Mouse (Mus musculus) thymus, postnatal 14 days (tissue): ENCODE data around the gene Acta1.
A peak's percentile ranks its signal among the peaks of the same experiment; 100 is the strongest.

Source experiments
- DNase-seq: peaks from one replicate; pipeline ENCODE4 v3.0.0; 2021

Gene Acta1

DNA sequence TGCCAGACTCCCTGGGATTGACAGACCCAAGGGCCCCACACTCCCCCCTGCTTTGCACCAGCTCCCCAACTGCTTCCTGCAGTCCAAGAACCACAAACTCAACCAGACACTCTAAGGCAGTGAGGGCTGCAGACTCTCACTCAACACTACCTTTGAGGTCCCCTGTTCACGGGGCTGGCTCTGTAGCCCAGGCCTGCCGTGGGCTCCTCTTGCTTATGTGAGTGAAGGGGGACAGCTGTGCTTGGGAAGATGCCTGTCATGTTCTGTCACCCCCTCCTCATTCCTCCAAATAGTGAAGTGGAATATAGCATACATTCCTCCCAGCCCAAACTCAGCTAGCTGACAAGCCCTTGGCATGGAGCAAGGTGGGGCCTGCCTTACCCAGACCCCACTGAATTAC is 12.1 kb downstream of the Acta1 start:
- DNase-seq, result no peak

DNA sequence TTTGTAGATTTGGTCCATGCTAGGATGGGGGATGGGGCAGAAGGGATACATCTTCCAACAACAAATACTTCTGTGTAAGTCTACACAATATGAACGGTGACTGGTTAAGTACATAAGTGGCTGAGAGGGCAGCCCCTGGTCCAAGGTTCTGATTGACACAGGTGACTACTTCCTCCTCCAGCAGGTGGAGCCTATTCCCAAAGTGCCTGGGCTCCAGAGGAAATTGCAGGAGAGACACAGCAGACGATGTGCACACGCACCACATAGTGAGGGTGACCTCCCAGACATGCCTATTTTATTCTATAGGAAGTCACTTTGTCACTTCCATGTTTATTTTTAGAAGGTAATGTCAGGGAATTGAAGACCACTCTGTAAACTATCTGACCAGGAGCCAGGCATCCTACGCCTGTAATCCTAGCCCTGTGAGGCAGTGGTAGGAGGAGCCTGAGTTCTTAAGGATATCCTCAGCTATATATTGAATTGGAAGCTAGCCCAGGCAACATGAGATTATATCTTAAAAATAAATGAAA is 13.7 kb downstream of the Acta1 start:
- no peak for DNase-seq

DNA sequence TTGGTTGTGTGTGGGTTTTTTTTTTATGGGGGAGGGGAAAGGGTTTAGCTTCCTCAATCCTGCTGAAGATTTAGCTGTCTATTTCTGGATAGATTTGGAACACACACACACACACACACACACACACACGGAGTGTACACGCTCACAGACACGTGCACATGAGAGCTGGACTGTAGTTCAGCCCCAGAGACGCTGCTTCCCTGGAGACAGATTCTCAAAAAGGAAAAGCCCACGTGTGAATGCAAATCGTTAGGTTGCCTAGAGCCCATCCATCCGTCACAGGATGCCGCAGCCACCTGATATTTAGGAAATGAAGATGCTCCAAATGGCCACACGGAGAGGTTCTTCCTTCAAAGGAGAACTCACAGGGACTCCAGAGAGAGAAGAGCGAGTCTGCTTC is 14.3 kb downstream of the Acta1 start:
- DNase-seq, result no peak

DNA sequence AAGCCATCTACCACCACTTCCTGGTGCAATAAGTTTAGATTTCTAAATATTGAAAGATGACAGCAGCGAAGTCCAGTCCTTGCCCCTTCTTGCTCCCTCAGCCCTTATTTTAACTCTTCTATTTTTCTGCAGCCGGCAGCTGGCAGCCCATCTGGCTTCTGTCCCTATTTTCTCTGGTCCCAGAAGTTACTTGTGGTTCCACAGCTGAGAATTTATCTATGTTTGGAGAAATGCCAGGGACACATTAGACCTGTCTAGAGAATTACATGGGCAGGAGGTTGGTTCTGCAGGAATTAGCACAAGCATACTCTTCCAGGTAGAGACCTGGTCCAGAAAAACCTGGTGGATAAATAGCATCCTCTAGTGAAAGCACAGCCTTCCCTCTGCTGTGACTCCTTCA is 16.7 kb downstream of the Acta1 start:
- no peak for DNase-seq

DNA sequence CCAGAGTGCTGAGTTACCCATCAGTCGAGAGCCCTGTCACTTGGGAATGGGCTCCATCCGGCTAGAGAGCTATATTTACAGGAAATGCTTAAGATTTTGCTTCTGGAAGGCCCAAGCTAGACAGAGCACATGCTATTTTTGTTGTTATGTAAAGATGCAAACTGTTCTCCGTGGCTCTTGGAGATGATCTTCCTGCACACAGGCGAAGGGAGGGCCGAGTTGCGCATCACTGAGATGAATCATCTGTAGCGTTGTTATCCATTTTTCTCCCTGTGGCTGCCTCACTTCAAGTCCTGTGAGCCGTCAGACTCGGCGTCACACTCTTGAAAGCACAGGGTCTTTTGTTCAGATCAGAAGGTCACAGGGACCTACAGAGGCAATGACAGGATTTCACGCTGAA is 20.2 kb downstream of the Acta1 start:
- no peak for DNase-seq

DNA sequence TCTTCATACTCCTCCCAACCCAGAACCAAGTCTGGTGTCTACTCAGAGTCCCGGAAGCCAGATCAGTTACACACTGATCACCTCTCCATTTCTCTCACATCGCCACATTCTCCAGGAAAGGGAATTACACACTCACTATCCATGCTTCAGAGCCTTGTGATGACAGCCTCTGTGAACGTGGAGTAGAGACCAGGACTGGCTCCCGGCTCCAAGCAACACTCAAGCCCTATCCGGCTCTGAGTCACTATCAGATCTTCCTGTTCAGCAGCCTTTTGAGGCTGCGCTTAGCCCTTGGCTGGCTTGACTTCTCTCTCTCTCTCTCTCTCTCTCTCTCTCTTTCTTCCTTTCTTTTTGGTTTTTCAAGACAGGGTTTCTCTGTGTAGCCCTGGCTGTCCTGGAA is 21.2 kb downstream of the Acta1 start:
- DNase-seq, result no peak

DNA sequence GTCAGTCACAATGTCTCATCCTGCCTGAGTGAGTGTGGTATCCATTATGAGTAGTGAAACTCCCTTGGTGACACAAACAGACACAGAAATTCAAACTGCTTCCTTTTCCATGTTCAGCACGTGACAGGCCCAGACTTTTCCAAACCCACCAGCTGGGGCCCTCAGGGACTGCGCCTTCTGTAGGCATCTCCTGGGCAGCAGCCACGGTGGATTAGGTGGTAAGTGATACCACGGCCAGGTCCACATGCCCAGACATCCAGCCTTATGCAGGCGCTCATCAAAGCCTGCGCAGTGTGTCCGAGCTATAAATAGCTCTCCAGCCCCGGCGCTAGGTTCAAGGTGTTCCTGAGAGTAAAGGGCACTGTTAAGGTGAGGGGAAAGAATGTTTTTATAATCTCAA is 22.5 kb downstream of the Acta1 start:
- no peak for DNase-seq

DNA sequence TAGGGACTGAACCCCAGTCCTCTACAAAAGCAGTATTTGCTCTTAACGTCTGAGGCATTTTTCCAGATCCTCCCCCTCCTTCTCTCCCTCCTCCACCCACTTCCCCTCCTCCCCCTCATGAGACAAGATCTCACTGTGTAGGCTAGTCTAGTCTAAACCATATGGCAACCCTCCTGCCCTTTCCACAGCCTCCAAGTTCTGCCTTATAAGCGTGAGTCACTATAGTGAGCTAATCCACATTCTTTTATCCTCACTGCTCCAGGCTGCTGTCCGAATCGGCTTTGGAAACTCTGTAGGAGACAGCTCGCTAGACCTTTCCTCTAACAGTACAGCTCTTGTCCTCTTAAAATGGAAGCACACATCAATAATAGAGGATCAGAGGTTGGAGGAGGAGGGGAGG is 27.6 kb downstream of the Acta1 start:
- DNase-seq, result no peak

DNA sequence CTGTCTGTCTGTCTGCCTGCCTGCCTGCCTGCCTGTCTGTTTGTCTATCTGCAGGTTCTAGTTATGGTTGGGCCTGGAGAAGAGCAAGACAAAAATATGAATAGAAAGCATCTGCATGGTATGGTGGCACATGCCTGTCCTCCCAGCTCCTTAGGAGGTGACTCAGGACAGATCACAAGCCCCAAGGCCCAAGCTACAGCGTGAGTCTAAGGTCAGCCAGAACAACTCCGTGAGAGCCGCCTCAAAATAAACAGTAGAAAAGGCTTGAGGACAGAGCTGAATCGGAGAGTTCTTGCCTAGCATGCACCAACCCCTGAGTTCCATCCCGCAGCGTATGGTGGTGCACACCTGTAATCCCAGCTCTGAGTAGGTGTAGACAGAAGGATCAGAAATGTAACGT is 28.8 kb downstream of the Acta1 start:
- DNase-seq, result no peak

DNA sequence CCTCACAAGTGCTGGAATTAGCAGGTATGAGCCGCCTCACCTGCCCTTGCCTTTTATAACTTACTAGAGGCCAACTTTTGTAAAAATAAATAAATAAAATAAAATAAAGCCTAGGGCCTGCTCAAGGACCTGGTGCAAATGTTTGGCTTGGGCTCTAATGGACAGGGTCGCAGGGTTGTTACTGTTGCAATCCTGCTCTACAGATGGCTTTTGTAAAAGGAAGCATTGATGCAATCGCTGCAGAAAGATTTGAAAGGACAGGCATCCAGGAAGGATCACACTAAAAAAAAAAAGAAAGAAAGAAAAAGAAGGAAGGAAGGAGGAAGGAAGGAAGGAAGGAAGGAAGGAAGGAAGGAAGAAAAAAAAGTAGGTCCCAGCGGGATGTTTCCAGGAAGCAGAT is 34.2 kb downstream of the Acta1 start:
- no peak for DNase-seq

DNA sequence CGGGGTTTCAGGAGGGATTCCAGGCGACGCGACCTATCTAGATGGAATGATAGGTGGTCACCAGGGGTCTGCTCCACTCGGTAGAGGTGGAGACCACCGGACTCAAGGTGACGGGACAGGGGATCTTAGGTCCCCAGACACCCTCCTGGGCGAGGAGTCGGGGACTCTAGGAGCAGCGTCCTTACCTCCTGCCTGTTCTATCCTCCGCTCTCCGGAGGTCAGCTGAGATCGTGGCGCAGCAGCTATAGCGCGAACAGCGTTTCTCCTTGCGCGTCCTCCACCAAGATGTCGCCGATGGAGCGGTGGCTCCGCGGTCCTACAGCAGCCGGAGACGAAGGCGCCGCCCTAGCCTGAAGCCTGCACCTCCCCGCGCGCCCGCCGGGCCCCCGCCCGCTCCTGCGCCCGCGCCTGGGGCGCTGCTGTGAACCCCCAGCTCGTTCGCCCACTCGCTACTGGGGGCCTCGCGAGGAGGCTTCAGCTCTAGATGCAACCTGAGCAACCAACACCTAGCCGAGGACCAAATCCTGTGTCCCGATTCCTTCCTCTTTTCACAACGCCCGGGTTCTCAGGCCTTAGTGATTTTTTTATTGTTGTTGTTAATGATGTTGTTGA is 34.8 kb downstream of the Acta1 start, which contains the start of gene Ccsap:
TSS of gene Ccsap (minus strand) at position 562 of the 612 bp plus-strand sequence.
- peak; percentile 75 for DNase-seq

DNA sequence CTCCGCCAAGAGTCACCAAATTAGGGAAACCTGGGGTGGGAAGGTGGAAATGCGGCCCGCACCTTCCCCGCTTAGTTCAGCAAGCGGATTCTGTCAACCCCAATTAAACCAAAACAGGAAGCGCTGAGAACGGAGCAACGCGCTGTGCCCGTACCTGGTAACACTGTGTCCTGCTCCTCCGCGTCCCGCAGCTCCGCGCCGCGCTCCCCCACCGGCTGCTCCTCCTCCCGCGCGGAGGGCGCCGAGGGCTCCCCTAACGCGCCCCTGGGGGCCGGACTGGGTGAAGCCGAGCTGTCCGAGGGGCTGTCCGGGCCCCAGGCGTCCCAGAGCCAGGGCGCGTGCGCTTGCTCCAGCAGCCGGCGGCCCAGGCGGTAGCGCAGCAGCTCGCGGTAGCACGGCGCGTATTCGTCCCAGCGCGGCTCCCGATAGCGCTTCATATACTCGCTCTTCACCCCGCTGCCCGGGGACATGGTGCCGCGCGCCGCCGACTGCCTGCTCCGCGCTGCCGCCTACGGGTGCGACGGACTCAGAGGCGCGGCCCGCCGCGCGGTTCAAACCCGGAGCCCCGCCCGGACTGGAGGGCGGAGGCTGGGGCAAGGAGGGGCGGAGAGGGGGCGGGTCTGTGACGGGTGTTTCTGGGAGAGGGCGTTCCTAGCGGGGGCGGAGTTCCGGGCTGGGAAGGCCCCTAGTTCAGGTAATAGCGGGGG is 35.5 kb downstream of the Acta1 start:
- peak; percentile 96 for DNase-seq

DNA sequence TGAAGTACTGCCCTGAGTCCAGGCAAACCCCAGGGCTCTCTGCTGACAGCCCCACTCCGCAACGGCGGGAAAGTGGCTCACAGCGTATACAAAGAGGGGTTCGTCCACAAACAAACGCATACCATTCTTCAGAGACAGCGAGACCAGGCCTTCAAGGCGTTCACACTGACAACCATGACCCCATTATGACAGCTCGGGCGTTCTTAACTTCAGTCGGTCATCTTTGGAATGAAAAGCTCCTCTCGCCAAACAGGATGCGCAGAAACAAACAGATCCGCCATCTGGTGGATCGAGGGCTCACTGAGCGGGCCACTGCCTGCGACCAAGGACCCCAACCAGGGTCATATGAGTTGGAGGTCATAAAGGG is 36.0 kb downstream of the Acta1 start:
- no peak for DNase-seq

DNA sequence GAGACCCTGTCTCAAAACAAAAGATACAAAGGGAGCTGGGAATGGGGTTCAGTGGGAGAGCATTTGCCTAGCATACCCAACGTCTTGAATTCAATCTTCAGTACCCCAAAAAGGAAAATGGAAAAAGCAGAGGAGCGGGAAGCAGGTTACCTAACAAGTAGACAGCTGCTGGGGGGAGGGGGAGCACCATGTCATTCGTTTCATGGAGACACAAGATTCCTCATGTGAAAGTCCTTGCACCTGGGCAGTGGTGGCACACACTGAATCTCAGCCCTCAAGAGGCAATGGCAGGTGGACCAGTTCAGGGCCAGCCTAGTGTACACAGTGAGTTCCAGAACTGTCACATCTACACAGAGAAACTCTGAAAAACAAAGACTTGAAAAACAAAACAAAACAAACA is 37.2 kb downstream of the Acta1 start:
- DNase-seq, result no peak

DNA sequence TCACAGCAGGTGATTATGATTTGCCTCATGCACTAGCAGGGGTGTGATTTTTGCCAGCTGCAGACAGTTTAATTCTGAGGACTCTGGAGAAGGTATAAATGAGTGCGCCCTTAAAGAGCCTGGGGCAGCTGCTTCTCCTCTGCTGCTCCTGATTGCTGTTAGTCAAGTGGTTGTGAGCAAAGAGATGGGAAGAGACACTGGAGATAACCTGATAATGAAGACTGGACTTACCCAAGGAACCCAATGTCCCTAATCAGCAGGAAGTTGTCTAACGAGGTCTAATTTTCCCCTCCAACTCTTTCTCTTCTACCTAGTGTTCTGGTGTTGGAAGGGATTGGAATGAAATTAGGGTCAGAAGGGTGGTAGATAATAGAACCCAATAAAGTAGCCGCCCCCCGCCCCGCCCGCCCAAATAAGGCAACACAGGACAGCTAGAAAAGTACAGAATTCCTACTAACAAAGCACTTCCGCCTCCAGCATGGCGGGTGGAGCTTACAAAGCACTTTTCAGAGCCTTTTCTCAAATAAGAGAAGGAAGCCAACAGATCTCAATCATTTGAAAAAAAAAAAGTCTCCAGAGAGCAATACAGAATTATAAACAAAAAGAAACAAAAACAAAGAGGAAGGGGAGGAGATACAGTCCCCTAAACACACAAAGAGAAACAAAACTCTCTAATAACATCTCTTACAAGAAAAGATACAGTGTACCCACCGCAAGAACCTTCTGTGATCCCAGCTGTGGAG is 39.6 kb downstream of the Acta1 start:
- DNase-seq, result no peak

DNA sequence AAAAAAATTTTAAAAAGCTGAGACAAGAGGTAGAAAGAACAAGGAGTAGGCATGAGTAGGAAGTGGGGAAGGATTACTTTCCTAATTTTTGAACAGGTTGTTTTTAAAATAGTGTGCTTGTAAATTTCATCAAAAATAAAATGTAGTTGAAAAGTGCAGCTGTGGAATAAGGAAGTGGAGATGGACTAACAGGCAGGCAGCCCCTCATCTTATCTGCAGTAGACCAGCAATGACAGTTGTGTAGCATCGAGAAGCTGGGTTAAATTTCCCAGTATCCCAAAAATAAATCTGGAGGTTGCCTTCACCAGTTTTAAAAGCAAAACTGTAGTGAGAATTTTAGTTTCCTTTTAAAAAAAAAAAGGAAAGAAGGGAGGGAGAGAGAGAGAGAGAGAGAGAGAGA is 40.3 kb downstream of the Acta1 start:
- DNase-seq, result no peak

DNA sequence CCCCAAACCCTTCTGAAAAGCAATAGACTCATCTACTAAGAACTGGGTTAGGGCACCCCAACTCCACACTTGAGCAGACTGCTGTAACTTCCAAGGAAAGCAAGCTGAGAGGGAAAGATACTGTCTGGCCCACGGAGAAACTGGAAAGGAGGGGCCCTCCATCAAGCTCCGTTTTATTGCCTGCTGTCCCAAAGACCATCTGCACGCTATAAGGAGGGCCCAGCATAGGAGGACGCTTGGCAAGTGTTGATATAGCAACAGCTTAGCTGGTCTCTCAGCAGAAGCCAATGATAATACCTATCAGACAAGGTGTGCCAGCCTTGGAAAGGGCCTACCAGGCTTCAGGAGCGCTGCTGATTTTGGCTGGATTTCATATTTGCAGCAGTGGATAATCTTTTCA is 43.0 kb downstream of the Acta1 start:
- DNase-seq, result no peak

DNA sequence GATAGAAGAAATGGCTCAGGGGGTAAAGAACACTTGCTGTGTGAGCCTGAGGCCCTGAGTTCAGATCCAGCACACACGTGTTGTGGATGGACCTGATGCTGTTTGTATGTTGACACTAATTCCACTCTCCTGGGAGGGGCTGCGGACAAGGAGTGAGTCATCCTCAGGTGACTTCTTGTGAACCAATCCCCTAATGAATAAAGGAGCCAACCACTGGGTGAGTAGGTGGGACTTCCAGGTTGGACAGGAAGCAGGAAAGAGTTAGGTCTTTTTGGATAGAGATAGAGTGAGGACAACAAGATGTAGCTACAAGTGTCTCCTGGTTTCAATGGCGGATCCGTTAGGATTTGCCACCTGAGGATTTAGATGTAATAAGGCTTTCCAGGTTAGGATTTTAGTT is 45.2 kb downstream of the Acta1 start:
- no peak for DNase-seq

DNA sequence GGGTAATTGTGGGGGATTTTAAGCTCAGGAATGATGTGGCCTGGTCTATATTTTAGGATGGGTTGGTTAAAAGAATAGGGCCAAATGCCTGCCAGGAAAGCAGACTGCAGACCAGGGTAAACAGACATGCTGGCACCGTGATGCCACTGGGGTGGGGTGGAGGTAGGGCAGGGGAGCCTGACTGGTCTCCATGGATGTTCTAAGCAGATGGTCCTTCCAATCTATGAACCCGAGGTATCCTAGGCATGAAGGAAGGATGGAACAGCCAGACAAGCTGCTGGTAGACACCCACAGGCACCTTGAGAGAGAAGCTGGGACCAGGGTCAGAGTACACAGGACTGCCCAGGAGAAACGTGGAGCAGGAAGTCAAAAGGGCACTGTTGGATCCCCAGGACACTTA is 47.0 kb downstream of the Acta1 start:
- DNase-seq, result no peak

DNA sequence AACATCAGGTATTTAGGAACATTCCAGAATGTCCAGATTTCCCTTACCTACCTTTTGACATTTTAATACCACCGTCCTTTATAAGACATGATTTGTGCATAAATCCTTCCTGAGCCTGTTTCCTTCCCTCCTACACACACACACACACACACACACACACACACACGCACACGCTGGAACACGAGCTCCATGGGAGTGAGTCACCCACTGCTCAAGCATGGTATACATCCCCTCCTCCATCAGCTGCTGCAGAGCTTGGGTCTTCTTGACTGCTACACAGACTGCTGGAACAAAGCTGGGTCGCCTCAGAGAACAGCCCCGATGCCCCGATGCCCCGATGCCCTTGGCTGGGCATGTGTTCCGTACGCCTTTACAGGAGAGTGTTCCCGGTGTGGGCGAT is 48.0 kb downstream of the Acta1 start:
- DNase-seq, result no peak

DNA sequence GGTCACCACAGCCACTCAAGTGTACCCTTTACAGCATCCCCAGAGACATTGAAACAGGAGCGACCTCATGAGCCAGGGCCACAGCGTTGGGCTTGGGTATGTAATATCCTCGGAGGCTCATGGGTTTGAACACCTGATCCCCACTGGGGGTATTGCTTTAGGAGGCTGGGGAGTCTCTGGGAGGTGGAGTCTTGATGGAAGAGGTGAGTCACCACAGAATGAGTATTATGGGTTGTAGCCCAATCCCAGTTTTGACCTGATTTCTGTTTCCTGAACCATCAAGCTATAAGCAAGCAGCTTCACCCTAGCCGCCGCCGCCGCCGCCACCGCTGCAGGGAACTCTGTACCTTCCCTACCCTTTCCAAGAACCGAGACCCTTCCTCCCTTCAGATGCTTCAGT is 48.6 kb downstream of the Acta1 start:
- no peak for DNase-seq

DNA sequence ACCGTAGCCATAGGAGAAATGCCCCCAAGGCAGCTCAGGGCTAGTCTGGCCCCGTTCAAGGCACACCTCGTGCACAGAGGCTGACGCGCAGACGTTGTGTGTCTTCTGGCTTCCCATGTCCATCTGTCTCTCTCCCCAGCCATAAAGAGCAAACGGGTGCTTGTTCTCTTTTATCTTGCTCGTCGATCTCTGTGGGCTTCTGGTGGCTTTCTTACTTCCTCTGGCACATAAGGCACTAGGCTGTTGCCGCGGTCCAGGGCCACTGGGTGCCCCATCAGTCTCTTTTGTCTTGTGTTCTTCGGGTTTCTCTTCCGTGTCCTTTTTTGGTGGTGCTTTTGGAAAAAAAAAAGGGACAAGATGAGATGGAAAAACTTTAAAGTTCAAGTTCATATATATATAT is 49.4 kb downstream of the Acta1 start:
- DNase-seq, result no peak

DNA sequence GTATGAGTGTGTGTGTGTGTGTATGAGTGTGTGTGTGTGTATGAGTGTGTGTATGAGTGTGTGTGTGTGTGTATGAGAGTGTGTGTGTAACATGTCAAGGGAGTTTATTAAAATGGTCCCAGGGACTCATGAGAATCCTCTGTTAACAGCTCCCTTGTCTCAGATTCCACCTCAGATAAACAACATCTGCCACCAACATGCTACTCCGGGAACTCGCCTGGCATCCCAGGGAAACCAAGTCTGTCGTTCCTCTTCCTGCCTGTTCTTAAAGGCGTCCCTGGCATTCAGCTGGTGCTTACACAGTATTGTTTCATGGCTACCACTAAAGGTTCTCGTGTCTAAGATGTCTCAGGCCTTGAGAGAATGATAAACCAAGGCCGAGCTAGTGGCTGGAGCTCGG is 50.2 kb downstream of the Acta1 start:
- no peak for DNase-seq

DNA sequence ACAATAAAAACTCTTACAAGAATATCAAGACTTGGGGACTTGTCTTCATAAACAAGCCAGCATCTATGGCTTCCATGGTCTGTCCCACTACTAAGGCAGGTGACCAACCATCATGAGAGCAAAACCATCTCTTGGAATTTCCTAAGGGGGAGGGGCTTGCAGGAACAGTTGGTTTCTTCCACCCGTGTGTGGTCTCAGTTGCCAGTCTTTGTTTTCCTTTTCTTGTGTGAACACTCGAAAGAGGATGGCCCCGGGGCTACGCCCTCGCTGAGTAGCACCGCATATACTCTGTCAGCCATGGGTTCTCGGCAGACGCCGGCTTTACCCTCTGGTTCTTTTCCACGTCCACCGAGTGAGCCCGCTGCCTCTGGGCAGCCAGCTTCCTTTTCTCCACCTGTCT is 52.5 kb downstream of the Acta1 start:
- no peak for DNase-seq
